Mouse (Mus musculus) neural tube, embryonic 15.5 days (tissue): ENCODE measurements at regions not wholly inside any gene's neighbourhood (a gene's known extent, or its start where the extent isn't known, plus 50 kb on each side); places are given as distances from the start of the nearest gene placed in this dataset.

Experiments
- ATAC-seq: fragments of 200-750 bp; cut with Nextera tagmentation; 2 replicates; pipeline ENCODE4 v1.8.0; 2017; ENCODE audit warnings: mild to moderate bottlenecking, moderate TSS enrichment, moderate library complexity; ENCODE audit not compliant: low FRiP score
- H3K27ac ChIP-seq: fragments of 300-500 bp; sonication (generic); replicated peaks from 2 replicates; pipeline ENCODE4 v1.5.1; 2015; ENCODE audit warnings: mild to moderate bottlenecking, inconsistent platforms
- H3K27me3 ChIP-seq: fragments of 300-500 bp; sonication (generic); replicated peaks from 2 replicates; pipeline ENCODE4 v1.6.1; 2015; ENCODE audit warnings: inconsistent platforms
- H3K36me3 ChIP-seq: fragments of 300-500 bp; sonication (generic); 2 replicates; pipeline ENCODE4 v1.6.1; 2015; ENCODE audit warnings: inconsistent platforms
- H3K4me1 ChIP-seq: fragments of 300-500 bp; sonication (generic); 2 replicates; pipeline ENCODE4 v1.6.1; 2015; ENCODE audit warnings: inconsistent platforms
- H3K4me2 ChIP-seq: fragments of 300-500 bp; sonication (generic); 2 replicates; pipeline ENCODE4 v1.6.1; 2015; ENCODE audit warnings: inconsistent platforms, mild to moderate bottlenecking, moderate library complexity
- H3K4me3 ChIP-seq: fragments of 300-500 bp; sonication (generic); replicated peaks from 2 replicates; pipeline ENCODE4 v1.5.1; 2015; ENCODE audit warnings: mild to moderate bottlenecking, inconsistent platforms
- H3K9ac ChIP-seq: fragments of 300-500 bp; sonication (generic); replicated peaks from 2 replicates; pipeline ENCODE4 v1.6.1; 2015; ENCODE audit warnings: mild to moderate bottlenecking, inconsistent platforms
- H3K9me3 ChIP-seq: fragments of 300-500 bp; sonication (generic); replicated peaks from 2 replicates; pipeline ENCODE4 v1.6.1; 2016; ENCODE audit warnings: inconsistent platforms
- WGBS: fragments of 180-500 bp; shearing (Covaris S2); methylation state at CpG from one replicate; pipeline ENCODE4 v1.1.7; 2015; ENCODE audit warnings: mixed read lengths; 5-methylcytosine and 5-hydroxymethylcytosine counted together

- no peak overlapping the region for H3K4me3 ChIP-seq
- no peaks in the 10 kb centered on the region for H3K4me1 ChIP-seq
- H3K9ac ChIP-seq: no peak overlapping the region
- no peak for ATAC-seq
- no peaks in the 10 kb centered on the region for H3K36me3 ChIP-seq
- no peak overlapping the region for H3K4me2 ChIP-seq
- H3K27me3 ChIP-seq: no peaks in the 10 kb centered on the region
- no peak overlapping the region for H3K27ac ChIP-seq
- H3K9me3 ChIP-seq: no peaks in the 10 kb centered on the region
Measured at GRCm38 (mm10) chr12:14237699-14238098, 85.8 kb upstream of the Fam84a start.

- H3K27me3 ChIP-seq: no peaks in the 10 kb centered on the region
- H3K4me3 ChIP-seq: no peak overlapping the region
- ATAC-seq: no peak
- no peaks in the 10 kb centered on the region for H3K9me3 ChIP-seq
- WGBS: 96% methylated on average over 3 of the region's 3 CpGs
- H3K27ac ChIP-seq: no peak overlapping the region
- no peaks in the 10 kb centered on the region for H3K4me1 ChIP-seq
- no peak overlapping the region for H3K4me2 ChIP-seq
- H3K36me3 ChIP-seq: no peaks in the 10 kb centered on the region
- no peak overlapping the region for H3K9ac ChIP-seq
Measured at GRCm38 (mm10) chr12:14235351-14235750, 83.5 kb upstream of the Fam84a start.

GRCm38 (mm10) chr12:14212618-14213017 lies 60.8 kb upstream of the Fam84a start:
- Histone ChIP-seq H3K9ac (no peak overlapping the region), H3K36me3 (no peaks in the 10 kb centered on the region), H3K4me2 (no peak overlapping the region), H3K4me1 (no peaks in the 10 kb centered on the region), H3K27me3 (no peaks in the 10 kb centered on the region), H3K4me3 (no peak overlapping the region), H3K9me3 (no peaks in the 10 kb centered on the region), H3K27ac (no peak overlapping the region)
- no peak for ATAC-seq
- WGBS: 83% methylated on average over 3 of the region's 3 CpGs

GRCm38 (mm10) chr12:14209881-14210280 lies 58.0 kb upstream of the Fam84a start:
- H3K9me3 ChIP-seq: no peaks in the 10 kb centered on the region
- H3K4me1 ChIP-seq: no peaks in the 10 kb centered on the region
- no peaks in the 10 kb centered on the region for H3K36me3 ChIP-seq
- no peaks in the 10 kb centered on the region for H3K27me3 ChIP-seq
- H3K27ac ChIP-seq: no peak overlapping the region
- no peak overlapping the region for H3K9ac ChIP-seq
- ATAC-seq: no peak
- no peak overlapping the region for H3K4me3 ChIP-seq
- no peak overlapping the region for H3K4me2 ChIP-seq

GRCm38 (mm10) chr12:14207288-14207687 lies 55.4 kb upstream of the Fam84a start:
- Histone ChIP-seq H3K9ac (no peak overlapping the region), H3K27me3 (no peaks in the 10 kb centered on the region), H3K4me3 (no peak overlapping the region), H3K9me3 (no peaks in the 10 kb centered on the region), H3K4me2 (no peak overlapping the region), H3K36me3 (no peaks in the 10 kb centered on the region), H3K4me1 (no peaks in the 10 kb centered on the region), H3K27ac (no peak overlapping the region)
- whole genome bisulfite sequencing: 70% methylated on average over 1 of the region's 1 CpGs
- ATAC-seq: no peak

- H3K27me3 ChIP-seq: no peaks in the 10 kb centered on the region
- no peak overlapping the region for H3K4me3 ChIP-seq
- no peaks in the 10 kb centered on the region for H3K36me3 ChIP-seq
- no peaks in the 10 kb centered on the region for H3K9me3 ChIP-seq
- no peak overlapping the region for H3K4me2 ChIP-seq
- WGBS: 46% methylated on average over 1 of the region's 1 CpGs
- ATAC-seq: no peak
- no peaks in the 10 kb centered on the region for H3K4me1 ChIP-seq
- no peak overlapping the region for H3K9ac ChIP-seq
- H3K27ac ChIP-seq: no peak overlapping the region
Measured at GRCm38 (mm10) chr12:14204491-14204890, 52.6 kb upstream of the Fam84a start.
